Mouse (Mus musculus) erythroid progenitor cell, adult 5-6 weeks (primary cell): Measurements from ENCODE around the gene Rapgef4. TPM values are rescaled to one million over a fixed set of nuclear protein-coding genes. Genes with fewer than 3 reads are reported as not detected.
"Not testable (repeated sequence)": the region's sequence is repeated elsewhere in the genome, so short reads cannot be mapped to it uniquely, and the experiment has no call there.

ENCODE experiments used
- ATAC-seq: replicated peaks from 2 replicates; pipeline ENCODE4 v1.8.0; 2016; ENCODE audit warnings: moderate number of reproducible peaks, mild to moderate bottlenecking, moderate TSS enrichment, inconsistent platforms; ENCODE audit not compliant: poor library complexity, low FRiP score, severe bottlenecking
- total RNA-seq, 2 experiments: library from RNA; stranded (forward) in 1 of 2; stranded (reverse) in 1 of 2; fragments of 150-400 nt in 1 of 2; fragments of 186-747, 209-891 nt in 1 of 2; gene quantifications; 2 replicates each; pipeline versions ENCODE4 v1.2.3 to v1.2.4; 2015 to 2017; ENCODE audit warnings: low replicate concordance in 2 of 2

Gene Rapgef4
- total RNA-seq, 2 experiments from 2014 or later, result 0.42 TPM; not detected in 1

DNA sequence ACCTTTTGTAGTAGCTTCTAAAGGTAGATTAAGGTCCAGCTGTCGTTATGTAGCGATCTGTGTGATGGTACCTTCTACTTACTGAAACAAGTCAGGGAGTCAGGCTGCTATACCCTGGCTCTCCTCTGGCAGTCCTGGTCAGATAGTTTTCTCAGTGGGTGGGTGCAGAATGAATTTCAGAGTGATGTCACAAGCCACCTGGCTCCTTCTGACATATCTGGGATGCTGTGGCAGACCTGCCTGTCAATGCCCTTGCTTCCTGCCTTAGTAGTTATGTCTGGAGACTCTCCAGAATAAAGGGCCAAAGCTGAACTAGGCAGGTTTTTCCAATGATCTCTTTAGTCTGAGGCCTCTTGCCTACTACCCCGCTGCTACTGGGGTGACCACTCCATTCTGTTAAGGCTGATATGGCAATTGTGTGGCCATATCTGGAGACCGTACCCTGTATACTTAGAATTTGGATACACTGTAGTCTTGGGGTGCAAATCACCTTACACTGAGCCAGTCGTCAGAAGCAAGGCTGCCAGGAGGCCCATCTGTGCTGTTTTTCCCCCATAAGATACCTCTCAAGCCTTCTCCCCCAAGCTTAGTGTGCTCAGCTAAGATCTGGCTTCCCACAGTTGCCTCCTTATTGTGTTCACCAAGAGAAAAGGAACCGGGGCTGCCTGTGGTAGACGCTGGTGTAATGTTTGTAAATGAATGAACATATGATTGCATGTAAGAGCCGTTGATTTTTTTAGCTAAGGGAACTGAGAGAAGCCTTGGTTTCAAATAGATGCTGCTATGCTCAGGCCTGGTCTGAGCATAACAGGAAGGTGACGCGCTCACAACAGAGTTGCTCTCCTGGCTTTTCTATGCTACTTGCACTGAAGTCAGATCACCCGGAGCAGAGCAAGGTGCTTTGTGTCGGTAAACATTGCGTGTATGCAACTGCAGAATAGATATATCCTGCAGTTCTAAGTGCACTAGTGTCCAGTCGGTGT is 159.1 kb downstream of the Rapgef4 start:
- ATAC-seq, result no peak

DNA sequence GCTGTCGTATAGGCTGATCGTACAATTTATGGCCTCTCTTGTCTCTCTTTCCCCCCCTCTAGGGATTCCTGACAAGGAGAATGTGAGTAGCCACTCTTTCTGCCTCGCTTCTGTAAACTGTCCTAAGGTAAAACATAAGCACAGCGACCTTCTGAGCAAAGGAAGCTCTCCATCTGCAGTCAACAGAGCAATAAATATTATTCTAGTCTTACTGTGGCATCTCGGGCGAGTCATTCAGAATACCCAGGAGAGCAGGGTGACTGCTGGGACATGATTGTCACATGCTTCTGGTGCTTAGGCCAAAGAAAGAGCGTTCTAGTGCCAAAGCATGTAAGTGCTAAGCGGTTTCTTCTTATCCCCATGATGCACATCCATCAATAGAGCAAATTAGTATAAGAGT is 160.1 kb downstream of the Rapgef4 start:
- ATAC-seq, result no peak

DNA sequence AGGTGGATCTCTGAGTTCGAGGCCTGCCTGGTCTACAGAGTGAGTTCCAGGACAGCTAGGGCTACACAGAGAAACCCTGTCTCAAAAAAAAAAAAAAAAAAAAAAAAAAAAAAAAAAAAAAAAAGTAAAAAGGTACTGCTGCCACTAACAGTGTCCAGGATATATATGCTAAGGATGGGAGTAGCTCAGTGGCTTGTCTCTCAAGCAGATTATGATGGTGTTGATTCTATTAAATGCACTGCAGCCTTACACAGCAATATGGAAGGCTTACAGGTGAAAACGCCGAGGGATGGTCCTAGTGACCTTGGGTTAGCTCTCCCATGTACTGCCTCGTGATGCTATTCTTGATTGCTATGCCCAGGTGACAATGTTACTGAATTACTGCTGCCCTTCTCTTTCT is 160.7 kb downstream of the Rapgef4 start:
- not testable (repeated sequence) for ATAC-seq

DNA sequence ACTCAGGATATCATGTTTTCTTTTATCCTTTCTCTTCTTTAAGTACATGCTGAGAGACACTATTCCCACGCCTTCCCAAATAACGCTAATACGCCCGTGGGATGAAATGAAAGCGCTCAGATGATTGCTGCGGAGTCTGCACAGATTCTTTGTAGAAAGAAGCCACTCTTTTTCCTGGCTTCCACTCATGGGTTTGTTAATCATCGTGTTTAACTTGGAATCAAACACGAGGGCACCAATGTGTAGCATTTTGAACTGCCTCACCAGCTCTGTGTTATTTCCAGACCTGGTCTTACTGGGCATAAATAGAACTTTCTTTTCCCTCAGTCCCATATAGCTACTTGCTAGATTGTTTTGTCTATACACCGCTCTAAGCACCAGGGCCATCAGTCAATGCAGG is 162.4 kb downstream of the Rapgef4 start:
- no peak for ATAC-seq

DNA sequence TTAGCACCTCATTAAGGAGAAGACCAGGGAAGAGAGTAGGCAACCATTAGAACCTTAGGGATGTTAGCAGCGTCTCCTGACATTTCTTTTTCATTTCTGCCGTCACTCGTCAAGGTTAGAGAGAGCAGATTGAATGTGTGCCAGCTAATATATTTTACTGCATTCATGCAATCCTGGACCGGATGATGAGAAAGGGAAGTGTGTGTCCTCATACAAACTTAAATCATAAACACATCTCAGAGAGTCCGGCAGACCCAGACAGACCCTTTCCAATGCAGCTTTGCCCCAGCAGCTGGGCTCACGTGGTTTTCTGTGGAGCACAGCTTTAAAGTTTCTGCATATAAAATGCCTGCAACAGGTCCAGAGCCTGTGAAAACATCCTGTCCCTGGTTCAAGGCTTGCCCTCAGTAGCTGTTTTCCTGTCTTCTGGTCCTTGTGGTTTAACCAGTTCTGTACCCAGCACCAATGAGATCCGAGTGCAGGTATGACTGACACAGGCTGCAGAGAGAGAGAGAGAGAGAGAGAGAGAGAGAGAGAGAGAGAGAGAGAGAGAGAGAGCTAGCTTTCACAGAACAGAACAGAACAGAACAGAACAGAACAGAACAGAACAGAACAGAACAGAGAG is 163.6 kb downstream of the Rapgef4 start:
- ATAC-seq, result no peak

DNA sequence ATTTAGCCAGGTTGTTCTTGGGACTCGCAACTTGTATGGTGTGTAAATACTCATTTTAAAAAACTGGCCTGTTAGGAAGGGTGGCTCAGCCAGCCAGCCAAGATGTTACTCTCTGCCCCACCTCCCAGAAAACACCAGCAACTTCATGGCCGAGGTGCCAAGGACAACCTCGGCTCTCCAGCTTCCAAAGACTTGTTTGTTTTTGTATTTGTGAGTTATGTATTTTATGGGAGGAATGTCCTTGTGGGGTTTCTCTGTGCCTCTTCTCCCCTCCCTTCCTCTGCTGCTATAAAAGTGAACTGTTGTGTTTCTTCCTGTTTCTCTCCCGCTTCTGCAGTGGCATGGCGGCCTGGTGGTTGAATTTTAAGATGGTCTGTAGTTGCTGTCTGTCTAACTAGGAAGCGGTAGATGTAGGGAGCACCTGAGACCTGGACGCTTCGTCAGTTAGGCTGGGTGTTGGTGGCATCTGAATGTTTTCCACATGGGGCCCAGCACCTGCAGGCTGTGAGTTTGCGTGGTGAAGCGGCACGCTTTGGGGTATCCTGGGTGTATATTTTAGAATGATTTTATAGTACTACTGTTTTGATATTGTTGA is 164.3 kb downstream of the Rapgef4 start:
- ATAC-seq, result no peak

DNA sequence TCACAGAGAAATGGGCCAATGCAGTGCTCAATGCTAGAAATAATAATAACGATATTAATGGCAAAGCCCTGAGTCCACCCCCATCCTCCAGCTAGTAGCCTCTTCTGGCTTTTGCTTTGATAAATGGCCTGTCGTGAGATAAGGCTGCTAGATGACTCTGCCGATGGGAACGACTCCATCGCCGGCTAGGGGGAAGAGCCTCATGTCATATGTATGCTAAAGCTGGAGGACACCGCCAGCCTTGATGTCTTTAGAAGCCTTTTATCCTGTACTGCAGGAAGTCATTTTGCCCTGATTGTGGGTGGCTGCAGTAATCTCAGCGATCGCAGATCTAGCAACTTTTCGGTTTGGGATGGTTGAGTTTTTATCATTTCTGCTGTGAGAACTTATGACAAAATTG is 165.0 kb downstream of the Rapgef4 start:
- ATAC-seq, result no peak

DNA sequence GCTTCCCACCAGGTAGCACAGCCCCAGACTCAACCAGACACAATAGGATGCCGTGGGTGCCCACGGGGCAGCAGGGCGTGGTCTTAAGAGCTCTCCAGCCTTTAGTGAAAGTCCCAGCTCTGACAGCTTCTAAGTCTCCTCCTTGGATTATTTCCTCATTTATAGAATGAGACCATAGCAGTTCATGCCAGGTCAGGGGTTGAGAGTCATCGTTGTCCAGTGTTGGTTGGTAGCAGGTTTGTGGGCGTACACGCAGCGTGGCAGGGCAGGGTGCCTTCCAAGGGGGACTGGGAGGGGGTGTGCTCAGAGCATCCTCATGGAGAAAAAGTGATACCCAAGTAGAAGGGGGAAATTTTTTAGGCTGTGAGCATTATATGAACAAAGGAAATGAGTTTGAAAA is 166.2 kb downstream of the Rapgef4 start:
- no peak for ATAC-seq

DNA sequence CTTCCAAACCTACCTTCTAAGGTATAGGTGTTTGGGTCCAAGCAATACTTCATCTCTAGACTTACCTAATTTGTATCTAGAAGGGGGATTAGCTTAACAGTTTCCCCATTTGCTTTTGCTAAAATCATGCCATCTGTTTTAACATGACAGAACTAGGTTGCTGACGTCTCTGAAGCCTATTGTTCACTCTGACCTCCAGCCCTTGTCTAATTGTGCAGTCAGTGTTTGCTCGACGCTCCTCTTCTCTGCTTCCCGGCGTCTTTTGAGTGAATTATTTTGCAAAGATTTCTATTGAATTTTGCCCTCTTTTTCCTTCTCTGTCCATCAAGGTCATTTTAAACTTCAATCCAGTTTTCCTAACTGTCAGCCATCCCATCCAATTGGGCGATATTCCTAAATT is 166.7 kb downstream of the Rapgef4 start:
- ATAC-seq, result no peak

DNA sequence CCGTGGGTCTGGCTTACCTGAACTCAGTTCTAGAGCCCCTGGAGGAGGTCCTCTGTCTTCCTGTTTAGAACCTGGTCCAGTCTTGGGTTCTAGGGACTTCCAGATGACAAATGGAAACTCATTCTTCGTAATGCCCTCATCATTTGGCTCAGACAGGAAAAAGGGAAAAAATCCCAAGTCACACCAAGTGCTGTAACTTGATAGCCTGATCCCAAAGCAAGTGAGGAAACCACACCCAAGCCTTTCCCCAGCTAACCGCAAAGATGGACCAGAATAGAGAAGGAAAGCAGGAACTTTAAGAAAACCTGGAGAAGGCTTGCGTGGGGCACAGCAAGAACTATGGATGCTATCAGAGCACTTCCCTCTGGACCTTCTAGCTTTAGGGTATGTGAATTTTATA is 167.6 kb downstream of the Rapgef4 start:
- ATAC-seq, result no peak

DNA sequence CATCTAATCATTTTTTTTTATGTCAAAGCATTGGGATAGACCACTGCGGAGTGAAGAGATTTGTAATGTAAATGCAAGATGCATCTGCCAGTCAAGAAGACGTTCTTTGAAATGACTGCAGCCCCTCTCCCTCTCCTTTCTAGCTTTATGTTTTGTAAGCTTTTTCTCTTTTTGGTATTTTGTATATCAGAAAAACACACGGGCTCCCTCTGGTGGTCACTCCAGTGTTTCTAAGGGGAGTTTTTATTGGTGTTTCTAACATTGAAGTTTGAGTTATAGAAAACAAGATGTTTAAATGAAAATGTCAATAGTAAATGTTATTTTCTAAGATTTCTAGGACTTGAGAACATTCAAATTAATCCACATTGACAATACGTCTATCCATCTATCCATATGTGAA is 168.0 kb downstream of the Rapgef4 start:
- no peak for ATAC-seq

DNA sequence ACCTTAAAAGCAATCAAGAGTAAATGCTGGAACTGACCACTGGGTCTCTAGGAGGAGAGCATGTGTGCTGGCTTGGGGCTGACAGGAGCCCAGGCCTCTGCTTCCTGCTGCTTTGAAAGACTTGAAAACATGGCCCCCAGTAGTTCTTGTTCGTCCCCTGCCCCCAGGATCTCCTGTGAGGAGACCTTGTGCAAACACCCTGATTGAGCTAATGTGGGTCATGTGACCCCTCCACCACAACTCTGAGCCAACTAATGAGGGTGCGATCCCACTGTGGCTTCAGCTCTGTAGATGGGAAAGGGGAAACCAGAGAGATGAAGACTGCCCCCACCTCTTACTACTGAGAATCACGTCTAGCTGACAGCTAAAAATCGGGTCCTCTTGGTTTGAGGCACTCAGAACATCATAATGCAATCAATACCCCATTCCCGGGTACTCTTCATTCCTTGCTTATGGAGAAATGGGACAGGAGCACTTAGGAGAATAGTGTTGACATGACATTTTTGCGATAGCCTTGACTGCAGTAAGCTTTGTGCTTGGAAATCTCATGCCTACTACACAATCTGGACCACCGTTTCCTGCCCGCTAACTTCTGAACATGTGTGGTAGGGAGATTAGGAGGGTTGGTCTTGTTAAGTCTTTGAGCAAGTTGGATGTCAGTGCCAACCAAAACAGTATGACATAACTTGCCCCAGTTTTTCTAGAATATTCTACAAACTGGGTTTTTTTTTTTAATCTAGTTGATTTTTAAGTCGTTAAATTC is 170.9 kb downstream of the Rapgef4 start:
- ATAC-seq, result no peak

DNA sequence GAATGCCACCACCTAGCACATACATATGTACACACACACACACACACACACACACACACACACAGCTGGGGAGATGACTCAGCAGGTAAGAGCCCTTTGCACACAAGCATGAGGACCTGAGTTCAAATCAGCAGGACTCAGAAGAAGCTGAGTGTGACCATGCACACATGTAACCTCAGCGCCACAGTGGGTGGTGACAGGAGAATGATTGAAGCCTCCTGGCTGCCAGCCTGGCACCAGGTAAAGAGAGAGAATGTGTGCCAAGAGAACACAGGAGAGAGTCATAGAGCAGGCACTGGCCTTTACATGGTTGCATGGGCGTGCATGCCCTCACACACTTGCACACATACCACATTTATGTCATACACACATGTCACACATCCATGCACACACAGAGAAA is 171.7 kb downstream of the Rapgef4 start:
- ATAC-seq, result no peak

DNA sequence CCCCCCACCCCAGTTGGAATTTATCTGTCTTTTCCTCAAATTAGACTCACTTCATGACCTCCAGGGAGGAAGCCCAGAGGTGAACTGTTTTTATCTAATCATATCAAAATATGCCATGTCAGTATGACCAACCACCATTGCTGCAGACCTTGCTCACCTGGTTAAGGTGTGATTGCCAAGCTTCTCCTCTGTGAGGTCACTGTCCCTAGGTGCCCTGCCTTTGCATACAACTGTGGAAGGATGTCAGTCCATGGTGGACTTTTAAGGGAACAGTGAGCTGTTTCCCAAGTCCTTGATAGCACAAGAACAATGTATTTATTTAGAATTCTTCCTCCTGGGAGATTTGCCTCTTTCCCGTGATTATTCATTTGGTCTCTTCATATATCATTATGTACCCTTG is 172.8 kb downstream of the Rapgef4 start:
- ATAC-seq, result no peak

DNA sequence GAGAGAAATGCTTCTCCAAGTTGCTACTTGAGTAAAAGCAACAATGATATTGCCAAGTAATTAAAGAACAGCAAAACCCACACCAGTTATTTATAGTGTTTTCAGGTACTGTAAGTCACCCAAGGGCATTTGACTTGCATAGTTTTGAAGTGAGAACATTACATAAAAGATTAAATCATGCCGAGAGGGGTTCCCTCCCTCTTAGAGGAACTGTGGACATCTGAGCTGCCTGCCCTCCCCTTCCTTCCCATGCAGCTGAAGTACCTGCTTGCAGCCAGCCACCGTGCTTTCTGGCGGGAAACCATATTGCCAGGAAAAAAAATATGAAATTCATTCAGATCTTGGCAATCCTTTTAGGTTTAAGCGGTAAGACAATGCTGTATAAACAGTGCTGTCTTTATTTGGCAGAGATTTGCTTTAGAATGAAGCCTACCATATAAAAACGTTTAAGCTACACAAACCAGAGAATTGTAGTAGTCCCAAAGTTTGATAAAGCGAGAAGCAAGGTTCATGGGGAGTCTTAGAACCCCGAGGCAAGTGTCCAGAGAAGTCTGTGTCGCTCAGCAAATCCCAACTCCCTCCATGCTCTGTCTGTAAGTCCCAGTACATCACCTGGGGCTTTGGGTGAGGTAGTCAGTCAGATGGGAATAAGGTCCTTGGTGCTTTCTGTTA is 174.2 kb downstream of the Rapgef4 start:
- no peak for ATAC-seq

DNA sequence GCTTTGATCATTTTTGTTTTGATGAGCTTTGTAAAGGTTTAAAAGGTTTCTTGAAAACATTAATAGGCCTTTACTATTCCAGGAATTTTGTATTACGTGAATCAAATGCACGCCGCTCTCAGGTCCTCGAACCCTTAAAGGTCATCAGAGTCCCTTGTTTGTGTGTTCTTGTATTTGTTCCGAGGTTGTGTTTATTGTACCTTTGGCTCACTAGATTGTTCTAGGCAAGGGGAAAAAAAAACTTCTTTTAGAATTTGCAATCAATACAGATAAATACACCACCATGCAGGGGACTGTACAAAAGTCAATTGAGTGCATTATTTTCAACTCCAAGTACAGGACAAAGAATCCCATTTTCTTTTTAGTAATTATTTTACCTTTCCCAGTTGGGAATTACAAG is 175.4 kb downstream of the Rapgef4 start:
- ATAC-seq, result no peak

DNA sequence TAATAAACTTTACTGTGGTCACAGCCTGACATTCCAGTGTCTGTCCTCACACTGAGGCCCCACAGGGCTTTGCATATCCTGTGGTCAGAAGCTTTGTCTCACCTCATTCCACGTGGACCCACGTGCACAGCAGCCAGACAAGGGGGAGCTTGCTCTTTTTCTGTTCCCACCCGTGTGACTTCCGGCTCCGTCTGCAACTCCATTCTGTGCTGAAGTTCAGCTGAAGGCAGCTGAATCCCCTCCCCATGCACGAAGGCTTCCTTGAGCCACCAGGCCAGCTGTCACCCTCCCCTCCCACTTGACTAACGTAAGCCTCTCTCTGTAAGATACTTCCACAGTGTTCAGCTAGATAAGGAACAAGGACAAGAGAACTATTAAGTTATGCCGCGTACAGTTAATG is 176.5 kb downstream of the Rapgef4 start:
- ATAC-seq, result no peak

DNA sequence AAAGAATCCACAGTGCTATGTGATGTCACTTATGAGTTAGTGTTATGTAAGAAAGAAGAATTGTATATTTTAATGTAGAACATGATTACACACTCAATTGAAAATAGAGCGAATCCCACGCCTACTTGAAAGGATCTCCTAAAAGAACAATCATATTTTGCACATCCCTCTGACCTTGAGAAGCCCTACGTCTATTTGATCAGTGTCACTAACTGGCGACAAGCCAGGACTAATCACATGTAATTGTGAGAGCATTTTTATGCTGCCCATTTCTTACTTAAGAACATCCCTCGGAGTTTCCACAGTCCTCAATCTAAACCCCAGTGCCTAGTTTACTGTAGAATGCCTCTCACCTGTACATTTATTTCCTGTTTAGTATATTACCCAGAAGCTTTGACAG is 177.0 kb downstream of the Rapgef4 start:
- no peak for ATAC-seq

DNA sequence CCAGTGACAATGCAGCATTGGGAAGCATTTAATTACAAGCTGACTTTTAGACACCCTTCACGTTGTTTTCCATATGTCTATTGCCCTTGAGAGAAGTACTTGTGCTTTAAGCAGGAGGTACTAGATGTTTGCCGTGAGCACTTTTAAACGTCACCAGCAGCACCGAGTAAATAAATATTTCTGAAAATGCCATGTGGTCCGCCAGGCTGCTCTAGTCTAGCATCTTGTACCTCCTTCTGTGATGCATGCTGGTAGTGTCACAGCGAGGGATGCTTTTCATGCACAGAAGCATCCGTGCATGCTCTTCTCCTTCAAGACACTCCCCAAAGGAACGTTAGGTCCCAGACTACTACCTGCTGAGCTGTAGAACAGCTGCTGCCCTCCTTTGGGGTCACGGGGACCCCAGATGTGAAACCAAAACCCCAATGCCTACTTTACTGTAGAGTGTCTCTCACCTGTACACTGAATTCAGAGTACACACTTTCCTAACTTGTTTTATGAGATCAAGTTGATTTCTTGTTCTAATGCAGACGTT is 177.7 kb downstream of the Rapgef4 start:
- no peak for ATAC-seq
